Mouse (Mus musculus) liver, adult 10 weeks (tissue): ENCODE data around the gene Akr7a5. TPM values are rescaled to one million over a fixed set of nuclear protein-coding genes. Genes with fewer than 3 reads are reported as not detected.

ENCODE experiments used
- polyA plus RNA-seq: library from polyadenylated mRNA; stranded (reverse); fragments of 350-450 nt; fragmentation: Illumina TruSeq; extraction: RNeasy Lipid Tissue Mini Kit (QIAGEN cat#74804); gene quantifications from one replicate; pipeline ENCODE4 v1.2.3, GENCODE M21; 2014; ENCODE audit warnings: low read depth, low replicate concordance

Akr7a5 gene
- 4.4 TPM for polyA plus RNA-seq

GRCm38 (mm10) chr4:139310171-139310898 lies at the start of gene Akr7a5, which contains the start of gene Pqlc2:
Gene Akr7a5 (plus strand): TSS chr4:139310744.
Gene Pqlc2 (minus strand): TSS chr4:139310708.

GRCm38 (mm10) chr4:139351931-139352711 lies 41.6 kb downstream of the Akr7a5 start, which contains the start of the genes Mrto4, Emc1 and Ubr4:
Gene Mrto4 (minus strand): TSS chr4:139352576.
Gene Emc1 (plus strand): TSS chr4:139352587.
Gene Ubr4 (plus strand): TSS chr4:139352609.

Other genes with a start within 250 kb of the Akr7a5 start
- gene Htr6, start 235.2 kb upstream of the Akr7a5 start, polyA plus RNA-seq = not detected
- gene Nbl1, start 217.8 kb upstream of the Akr7a5 start, polyA plus RNA-seq = not detected
- 107 TPM for gene Minos1, start 179.6 kb upstream of the Akr7a5 start, polyA plus RNA-seq
- gene Capzb, start 117.8 kb upstream of the Akr7a5 start, polyA plus RNA-seq = 28.4 TPM
- 1.7 TPM for gene Pqlc2, start within 50 bp of the Akr7a5 start, polyA plus RNA-seq
- 11.0 TPM for gene Mrto4, start 41.8 kb downstream of the Akr7a5 start, polyA plus RNA-seq
- 5.0 TPM for gene Emc1, start 41.8 kb downstream of the Akr7a5 start, polyA plus RNA-seq
- 3.7 TPM for gene Ubr4, start 41.9 kb downstream of the Akr7a5 start, polyA plus RNA-seq
- gene Iffo2, start 219.8 kb downstream of the Akr7a5 start, polyA plus RNA-seq = 2.8 TPM